Mouse (Mus musculus): ENCODE measurements around the gene Nxf1. TPM values are rescaled to one million over a fixed set of nuclear protein-coding genes. Genes with fewer than 3 reads are reported as not detected.

Gene Nxf1
- polyA plus RNA-seq, 2 experiments = 168 to 263 TPM

DNA sequence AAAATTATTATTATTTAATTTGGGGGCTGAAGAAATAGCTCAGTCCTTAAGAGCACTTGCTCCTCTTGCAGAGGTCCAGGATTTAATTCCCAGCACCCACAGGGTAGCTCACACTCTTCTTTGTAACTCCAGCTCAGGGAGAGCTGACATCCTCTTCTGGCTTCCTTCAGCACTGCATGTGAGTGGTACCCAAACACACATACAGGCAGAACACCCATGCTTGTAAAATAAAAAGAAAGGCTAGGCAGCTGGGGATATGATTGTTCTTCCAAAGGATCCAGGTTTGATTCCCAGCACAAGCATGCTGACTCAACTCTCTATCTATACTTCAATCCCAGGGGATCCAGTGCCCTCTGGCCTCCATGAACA is 42.1 kb downstream of the Nxf1 start:
- Histone ChIP-seq H3K4me1 (ENCODE audit: control insufficient read depth, insufficient read depth, low read length) (peaks cover 12% of the 10 kb centered on the region), H3K4me2 (replicated peaks; ENCODE audit: low read depth, low read length, severe bottlenecking) (peak overlapping the region; percentile 57; the same call in 1 of the 2 replicates), H3K4me3 (replicated peaks; ENCODE audit: low read length) (peak overlapping the region; percentile 81), H3K36me3 (ENCODE audit: control insufficient read depth, insufficient read depth, low read length) (peaks cover 25% of the 10 kb centered on the region), H3K27ac (replicated peaks; ENCODE audit: low read depth, low read length) (no peak overlapping the region), H3K9me3 (ENCODE audit: control insufficient read depth, low read length) (no peaks in the 10 kb centered on the region), H3K9ac (ENCODE audit: low read depth, low read length, severe bottlenecking) (peak overlapping the region; percentile 79; the same call in 1 of the 2 replicates), H3K27me3 (ENCODE audit: control insufficient read depth, insufficient read depth, low read length) (no peaks in the 10 kb centered on the region)
- ATAC-seq (ENCODE audit: low FRiP score, low read depth) = no peak
- no peak for DNase-seq (ENCODE audit: low spot score)
- TF ChIP-seq POLR2A (IDR thresholded peaks at IDR 0.05; ENCODE audit: borderline replicate concordance, extremely low read depth, insufficient read depth, insufficient read length) = no peak

DNA sequence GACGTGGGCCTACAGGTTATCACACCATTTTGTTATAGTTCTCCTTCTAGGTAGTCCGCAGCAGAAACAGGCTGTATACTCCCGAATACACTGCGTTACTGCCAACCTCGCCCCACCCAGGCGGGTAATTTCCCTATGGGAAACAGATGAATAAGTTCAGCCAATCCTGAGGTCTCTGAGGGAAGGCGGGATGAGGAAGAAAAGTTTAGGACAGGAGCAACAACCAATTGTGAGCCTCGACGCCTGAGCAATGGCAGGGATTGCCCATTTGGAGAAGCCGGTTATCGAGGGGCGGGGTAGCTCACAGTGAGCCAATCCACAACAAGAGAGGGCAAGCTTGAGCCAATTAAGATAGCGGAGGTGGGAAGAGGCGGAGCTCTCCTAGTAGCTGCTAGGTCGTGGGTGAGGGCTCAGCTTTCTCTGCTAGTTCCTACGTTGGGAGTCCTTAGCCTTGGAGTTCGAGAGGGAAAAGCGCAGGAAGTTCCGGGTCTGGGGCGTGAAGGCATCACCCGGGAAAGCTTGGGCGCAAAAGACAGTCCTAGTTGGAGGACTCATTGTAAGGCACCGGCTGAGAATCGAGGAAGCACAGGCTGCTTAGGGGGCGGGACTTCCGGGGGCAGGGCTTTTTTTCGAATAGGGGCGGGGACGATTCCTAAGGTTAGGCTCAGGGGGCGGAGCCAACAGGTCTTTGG is 45.4 kb downstream of the Nxf1 start, which contains the start of gene Zbtb3:
Gene Zbtb3 (plus strand): TSS at position 426 of the 692 bp plus-strand sequence.
- peak within 1 kb of the TSS; percentile 58 for H3K4me3 ChIP-seq (replicated peaks; ENCODE audit: low read length)
- peak within 1 kb of the TSS; percentile 51 for H3K9ac ChIP-seq (ENCODE audit: low read depth, low read length, severe bottlenecking)
- ATAC-seq (ENCODE audit: low FRiP score, low read depth) (peak; percentile 98), DNase-seq (ENCODE audit: low spot score) (peak; percentile 99)
- H3K27ac ChIP-seq (replicated peaks; ENCODE audit: low read depth, low read length) = peak within 1 kb of the TSS; percentile 80
- H3K4me2 ChIP-seq (replicated peaks; ENCODE audit: low read depth, low read length, severe bottlenecking) = peak within 1 kb of the TSS; percentile 70
- H3K27me3 ChIP-seq (ENCODE audit: control insufficient read depth, insufficient read depth, low read length) = no peaks in the 10 kb centered on the region
- H3K36me3 ChIP-seq (ENCODE audit: control insufficient read depth, insufficient read depth, low read length) = peaks cover 33% of the 10 kb centered on the region
- H3K4me1 ChIP-seq (ENCODE audit: control insufficient read depth, insufficient read depth, low read length) = peaks cover 12% of the 10 kb centered on the region
- TF ChIP-seq POLR2A (IDR thresholded peaks at IDR 0.05; ENCODE audit: borderline replicate concordance, extremely low read depth, insufficient read depth, insufficient read length) = peak; percentile 45; the same call in 1 of the 2 replicates
- under 1% methylated on average over 29 of the region's 30 CpGs for whole genome bisulfite sequencing
- no peaks in the 10 kb centered on the region for H3K9me3 ChIP-seq (ENCODE audit: control insufficient read depth, low read length)

DNA sequence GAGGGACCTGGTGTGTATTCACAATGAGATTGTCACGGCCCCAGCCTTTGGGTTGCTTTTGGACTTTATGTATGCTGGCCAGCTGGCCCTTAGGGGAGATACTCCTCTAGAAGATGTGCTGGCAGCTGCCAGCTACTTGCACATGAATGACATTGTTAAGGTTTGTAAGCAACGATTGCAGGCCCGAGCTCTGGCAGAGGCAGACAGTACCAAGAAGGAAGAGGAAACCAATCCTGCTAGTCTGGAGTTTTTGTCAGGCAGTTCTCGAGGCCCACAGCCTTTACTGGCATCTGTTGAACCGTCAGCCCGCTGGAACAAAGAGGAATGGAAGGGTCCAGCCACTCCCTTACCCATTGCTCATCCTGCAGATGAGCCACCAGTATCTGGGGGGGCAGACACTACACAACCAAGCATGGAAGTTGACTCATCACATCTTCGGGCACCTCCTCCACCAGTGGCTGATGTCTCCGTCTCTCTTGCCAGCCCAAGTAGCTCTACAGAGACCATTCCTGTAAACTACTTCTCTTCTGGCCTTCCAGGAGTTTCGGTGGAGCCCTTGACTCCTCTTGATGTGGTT is 46.4 kb downstream of the Nxf1 start:
- no peaks in the 10 kb centered on the region for H3K27me3 ChIP-seq (ENCODE audit: control insufficient read depth, insufficient read depth, low read length)
- DNase-seq (ENCODE audit: low spot score) (no peak), ATAC-seq (ENCODE audit: low FRiP score, low read depth) (no peak)
- no peaks in the 10 kb centered on the region for H3K9me3 ChIP-seq (ENCODE audit: control insufficient read depth, low read length)
- WGBS = 86% methylated on average over 9 of the region's 9 CpGs
- H3K4me3 ChIP-seq (replicated peaks; ENCODE audit: low read length) = peak overlapping the region; percentile 58; the same call in 1 of the 2 replicates
- peaks cover 12% of the 10 kb centered on the region for H3K4me1 ChIP-seq (ENCODE audit: control insufficient read depth, insufficient read depth, low read length)
- H3K9ac ChIP-seq (ENCODE audit: low read depth, low read length, severe bottlenecking) = no peak overlapping the region
- H3K36me3 ChIP-seq (ENCODE audit: control insufficient read depth, insufficient read depth, low read length) = peaks cover 42% of the 10 kb centered on the region
- H3K27ac ChIP-seq (replicated peaks; ENCODE audit: low read depth, low read length) = peak overlapping the region; percentile 80
- H3K4me2 ChIP-seq (replicated peaks; ENCODE audit: low read depth, low read length, severe bottlenecking) = peak overlapping the region; percentile 70
- no peak for TF ChIP-seq POLR2A (IDR thresholded peaks at IDR 0.05; ENCODE audit: borderline replicate concordance, extremely low read depth, insufficient read depth, insufficient read length)

DNA sequence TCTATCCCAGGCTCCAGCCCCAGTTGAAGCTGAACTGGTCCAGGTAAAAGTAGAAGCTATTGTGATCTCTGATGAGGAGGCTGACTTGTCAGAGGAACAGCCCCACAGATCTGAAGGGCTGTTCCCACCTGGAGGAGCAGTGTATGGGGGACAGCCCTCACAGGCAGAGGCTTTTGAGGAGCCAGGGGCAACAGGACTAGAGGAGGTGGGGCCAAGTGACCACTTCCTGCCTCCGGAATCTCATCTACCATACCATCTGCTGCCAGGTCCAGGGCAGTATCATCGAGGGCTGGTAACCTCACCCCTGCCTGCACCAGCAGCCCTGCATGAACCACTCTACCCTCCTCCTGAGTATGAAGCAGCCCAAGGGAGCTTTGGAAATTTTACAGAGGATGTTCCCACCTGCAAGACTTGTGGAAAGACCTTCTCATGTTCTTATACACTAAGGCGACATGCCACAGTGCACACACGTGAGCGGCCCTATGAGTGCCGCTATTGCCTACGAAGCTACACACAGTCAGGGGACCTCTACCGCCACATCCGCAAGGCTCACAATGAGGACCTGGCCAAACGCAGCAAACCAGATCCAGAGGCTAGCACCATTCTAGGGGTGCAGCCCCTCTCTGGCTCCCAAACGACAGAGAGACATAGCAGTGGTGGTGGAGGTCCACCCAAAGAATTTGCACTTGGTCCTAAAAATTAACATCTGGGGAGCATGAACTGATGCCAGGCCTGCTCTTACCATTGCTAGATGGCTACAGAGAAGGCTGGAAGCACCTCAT is 47.2 kb downstream of the Nxf1 start:
- H3K36me3 ChIP-seq (ENCODE audit: control insufficient read depth, insufficient read depth, low read length) = peaks cover 48% of the 10 kb centered on the region
- H3K9ac ChIP-seq (ENCODE audit: low read depth, low read length, severe bottlenecking) = no peak overlapping the region
- no peaks in the 10 kb centered on the region for H3K27me3 ChIP-seq (ENCODE audit: control insufficient read depth, insufficient read depth, low read length)
- WGBS = 90% methylated on average over 11 of the region's 11 CpGs
- H3K4me2 ChIP-seq (replicated peaks; ENCODE audit: low read depth, low read length, severe bottlenecking) = no peak overlapping the region
- DNase-seq (ENCODE audit: low spot score) = no peak
- ATAC-seq (ENCODE audit: low FRiP score, low read depth) = no peak
- H3K4me1 ChIP-seq (ENCODE audit: control insufficient read depth, insufficient read depth, low read length) = peaks cover 9% of the 10 kb centered on the region
- H3K27ac ChIP-seq (replicated peaks; ENCODE audit: low read depth, low read length) = no peak overlapping the region
- no peak for TF ChIP-seq POLR2A (IDR thresholded peaks at IDR 0.05; ENCODE audit: borderline replicate concordance, extremely low read depth, insufficient read depth, insufficient read length)
- H3K9me3 ChIP-seq (ENCODE audit: control insufficient read depth, low read length) = no peaks in the 10 kb centered on the region
- H3K4me3 ChIP-seq (replicated peaks; ENCODE audit: low read length) = no peak overlapping the region

DNA sequence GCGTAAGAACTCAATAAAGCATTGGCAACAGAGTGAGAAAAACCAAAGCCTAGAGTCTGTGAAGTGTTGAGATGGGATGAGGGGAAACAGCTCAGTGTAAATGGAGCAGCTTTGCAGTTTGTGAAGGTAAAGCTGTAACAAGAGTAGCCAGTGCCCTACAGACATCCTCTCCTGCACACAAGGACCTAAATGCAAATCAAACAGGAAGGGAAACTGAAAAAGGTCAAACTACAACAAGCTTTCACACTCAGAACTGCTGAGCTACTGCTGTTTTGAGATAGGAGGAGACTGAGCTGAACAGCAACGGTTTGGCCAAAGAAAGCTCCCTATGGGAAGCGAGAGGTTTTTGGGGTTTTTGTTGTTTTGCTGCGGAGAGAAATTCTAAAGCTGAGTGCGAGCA is 49.9 kb downstream of the Nxf1 start:
- TF ChIP-seq POLR2A (IDR thresholded peaks at IDR 0.05; ENCODE audit: borderline replicate concordance, extremely low read depth, insufficient read depth, insufficient read length) = no peak
- H3K36me3 ChIP-seq (ENCODE audit: control insufficient read depth, insufficient read depth, low read length) = peaks cover 68% of the 10 kb centered on the region
- ATAC-seq (ENCODE audit: low FRiP score, low read depth) = no peak

More for the DNA sequence above, 49.9 kb downstream of the Nxf1 start:
- no peak for DNase-seq (ENCODE audit: low spot score)
- Histone ChIP-seq H3K4me2 (replicated peaks; ENCODE audit: low read depth, low read length, severe bottlenecking) (no peak overlapping the region), H3K4me1 (ENCODE audit: control insufficient read depth, insufficient read depth, low read length) (peaks cover 6% of the 10 kb centered on the region), H3K4me3 (replicated peaks; ENCODE audit: low read length) (no peak overlapping the region), H3K27me3 (ENCODE audit: control insufficient read depth, insufficient read depth, low read length) (no peaks in the 10 kb centered on the region), H3K9ac (ENCODE audit: low read depth, low read length, severe bottlenecking) (no peak overlapping the region), H3K27ac (replicated peaks; ENCODE audit: low read depth, low read length) (no peak overlapping the region), H3K9me3 (ENCODE audit: control insufficient read depth, low read length) (no peaks in the 10 kb centered on the region)
- 95% methylated on average over 5 of the region's 5 CpGs for WGBS
